Mouse (Mus musculus): ENCODE results near the gene Klc1. TPM values are rescaled to one million over a fixed set of nuclear protein-coding genes. Genes with fewer than 3 reads are reported as not detected.

Klc1 gene
- total RNA-seq, 1 experiment from 2014 or later, result 39.2 TPM

DNA sequence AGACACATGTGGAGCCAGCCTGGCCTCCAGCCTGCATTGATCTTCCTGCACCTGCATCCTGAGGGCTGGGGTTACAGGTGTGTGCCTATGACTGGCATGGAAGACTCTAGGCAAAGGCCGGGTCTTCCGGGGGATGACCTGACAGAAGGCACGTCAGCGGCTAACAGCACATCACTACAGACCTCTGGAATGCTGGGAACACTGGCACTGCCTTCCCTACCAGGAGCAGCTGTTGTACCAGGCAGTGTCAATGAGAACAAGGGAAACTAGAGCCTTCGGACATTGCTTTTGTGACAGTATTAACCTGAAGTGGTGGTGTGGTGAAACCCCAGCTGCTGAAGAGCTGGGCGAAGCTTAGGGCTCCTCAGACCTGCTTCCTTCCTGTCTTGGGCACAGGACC, 50.1 kb downstream of the Klc1 start:
- no peak for ATAC-seq (replicated peaks; ENCODE audit: low read depth, poor library complexity, severe bottlenecking)

DNA sequence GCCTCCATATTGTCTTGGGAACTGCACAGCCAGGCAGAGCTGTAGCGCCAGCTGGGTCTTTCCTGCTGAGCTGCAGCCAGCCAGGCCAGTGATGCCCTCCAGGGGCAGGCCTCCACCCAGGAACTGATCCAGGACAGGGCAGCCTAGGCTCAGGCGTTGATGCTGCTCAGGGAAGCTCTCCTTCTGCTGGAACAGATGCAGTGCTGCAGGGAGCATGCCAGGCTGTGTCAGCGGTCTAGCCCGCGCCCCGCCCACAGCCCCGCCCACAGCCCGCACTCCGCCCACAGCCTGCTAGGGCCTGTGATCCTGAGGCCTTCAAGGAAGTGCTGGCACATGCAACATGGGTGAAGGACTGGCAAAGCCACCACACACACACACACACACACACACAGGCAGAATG, 51.1 kb downstream of the Klc1 start:
- ATAC-seq (replicated peaks; ENCODE audit: low read depth, poor library complexity, severe bottlenecking), result peak; percentile 51

DNA sequence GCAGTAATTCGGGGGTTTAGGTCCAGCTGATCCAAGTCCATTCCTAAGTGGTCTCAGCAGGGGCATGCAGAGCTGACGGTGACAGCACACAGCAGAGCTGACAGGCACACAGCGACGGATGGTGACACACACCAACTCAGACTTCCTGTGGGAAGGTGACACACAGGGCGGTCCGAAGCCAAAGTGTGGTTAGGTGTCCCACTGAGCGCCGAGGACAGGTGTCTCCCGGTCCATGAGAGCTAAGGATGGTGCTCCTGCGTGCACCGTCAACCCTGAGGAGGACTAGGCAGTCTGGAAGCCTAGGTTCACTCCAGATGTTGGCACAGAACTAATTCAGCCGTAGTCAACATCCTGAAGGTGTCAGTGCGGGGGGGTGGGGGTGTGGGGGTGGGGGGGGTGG, 53.4 kb downstream of the Klc1 start:
- no peak for ATAC-seq (replicated peaks; ENCODE audit: low read depth, poor library complexity, severe bottlenecking)

DNA sequence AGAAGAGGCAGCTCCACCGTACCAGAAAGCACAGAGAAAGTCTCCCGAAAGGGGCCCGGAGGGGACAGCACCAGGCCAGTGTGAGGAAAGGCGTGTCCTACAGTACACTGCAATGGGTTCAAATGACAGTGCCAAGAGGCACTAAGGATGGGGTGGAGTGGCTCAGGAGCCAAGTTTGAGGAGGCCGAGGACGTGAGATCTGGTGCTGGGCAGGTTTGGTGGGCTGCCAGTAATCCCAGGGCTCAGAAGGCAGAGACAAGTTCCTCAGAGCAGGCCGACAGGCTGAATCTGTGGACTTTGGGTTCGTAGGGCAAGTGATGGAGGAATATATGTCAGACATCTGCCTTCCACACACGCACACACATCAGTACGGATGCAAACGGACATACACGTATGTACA, 54.0 kb downstream of the Klc1 start:
- ATAC-seq (replicated peaks; ENCODE audit: low read depth, poor library complexity, severe bottlenecking), result no peak

DNA sequence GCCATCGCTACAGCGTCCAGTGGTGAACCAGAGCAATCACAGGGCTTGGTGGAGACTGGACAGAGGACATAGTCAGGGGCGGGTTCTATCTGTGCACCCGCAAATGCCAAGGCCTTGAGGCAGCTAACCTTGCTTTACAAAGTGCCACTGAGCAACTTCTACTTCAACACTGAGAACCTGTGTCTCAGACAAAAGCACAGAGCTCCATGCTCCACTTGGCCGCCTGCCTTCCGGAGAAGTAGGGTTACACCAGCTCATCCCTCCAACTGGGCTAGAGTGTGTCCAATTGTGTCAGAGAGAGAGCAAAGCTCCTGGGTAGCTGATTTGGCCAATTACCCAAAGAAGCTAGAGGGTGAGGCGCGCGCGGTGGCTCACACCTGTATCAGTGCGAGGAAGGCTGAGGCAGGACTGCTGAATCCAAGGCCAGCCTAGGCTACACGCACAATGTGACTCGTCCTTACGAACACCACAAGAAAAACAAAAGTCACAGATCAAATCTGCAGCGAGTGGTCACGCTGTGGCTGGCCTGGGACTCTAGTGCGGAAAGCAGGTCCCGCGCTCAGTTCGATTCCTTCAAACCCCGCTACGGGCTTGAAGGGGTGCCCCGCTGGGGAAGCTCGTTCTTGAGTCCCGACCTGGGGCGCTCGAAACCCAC, 54.6 kb downstream of the Klc1 start:
- ATAC-seq (replicated peaks; ENCODE audit: low read depth, poor library complexity, severe bottlenecking), result peak; percentile 1; the same call in 1 of the 2 replicates

DNA sequence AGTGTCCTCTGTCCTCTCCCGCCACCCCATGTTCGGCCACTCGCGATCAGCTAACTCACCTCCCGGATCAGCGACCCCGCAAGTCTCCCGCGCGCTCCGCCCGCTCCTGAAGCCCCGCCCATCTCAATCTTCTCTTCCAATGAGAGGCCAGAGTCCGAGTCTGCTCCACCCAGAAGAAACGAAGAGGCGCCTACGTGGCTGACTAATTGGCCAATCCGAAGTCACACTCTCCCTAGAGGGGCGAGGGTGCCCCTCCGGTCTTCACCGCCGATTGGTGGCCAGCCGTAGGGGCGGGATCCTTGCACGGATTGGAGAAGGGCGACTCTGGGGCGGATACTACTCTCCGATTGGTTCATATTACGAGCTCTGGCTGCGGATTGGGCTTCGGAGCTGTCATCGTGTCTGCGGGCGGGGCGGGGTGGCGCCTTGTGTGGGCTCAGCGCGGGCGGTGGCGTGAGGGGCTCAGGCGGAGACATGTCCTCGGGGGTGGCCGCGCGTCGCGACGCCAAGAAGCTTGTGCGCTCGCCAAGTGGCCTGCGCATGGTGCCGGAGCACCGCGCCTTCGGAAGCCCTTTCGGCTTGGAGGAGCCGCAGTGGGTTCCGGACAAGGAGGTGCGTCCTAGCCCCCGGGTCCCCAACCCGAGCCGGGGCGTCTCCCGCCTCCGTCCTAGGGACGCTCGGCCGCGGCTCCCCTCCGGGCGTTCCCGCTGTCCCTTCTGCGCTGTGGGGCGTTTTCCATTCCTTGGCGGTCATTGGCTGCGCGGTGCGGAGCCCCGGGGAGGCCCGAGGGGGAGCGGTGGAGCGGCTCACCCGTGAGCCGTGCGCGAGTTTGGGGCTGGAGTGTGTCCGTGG, 55.3 kb downstream of the Klc1 start, which contains the start of the genes Xrcc3 and Zfyve21:
Gene Xrcc3 (minus strand): TSS at position 108 of the 852 bp plus-strand sequence.
Gene Zfyve21 (plus strand): TSS at position 405 of the 852 bp plus-strand sequence.
- peak; percentile 87 for ATAC-seq (replicated peaks; ENCODE audit: low read depth, poor library complexity, severe bottlenecking)

DNA sequence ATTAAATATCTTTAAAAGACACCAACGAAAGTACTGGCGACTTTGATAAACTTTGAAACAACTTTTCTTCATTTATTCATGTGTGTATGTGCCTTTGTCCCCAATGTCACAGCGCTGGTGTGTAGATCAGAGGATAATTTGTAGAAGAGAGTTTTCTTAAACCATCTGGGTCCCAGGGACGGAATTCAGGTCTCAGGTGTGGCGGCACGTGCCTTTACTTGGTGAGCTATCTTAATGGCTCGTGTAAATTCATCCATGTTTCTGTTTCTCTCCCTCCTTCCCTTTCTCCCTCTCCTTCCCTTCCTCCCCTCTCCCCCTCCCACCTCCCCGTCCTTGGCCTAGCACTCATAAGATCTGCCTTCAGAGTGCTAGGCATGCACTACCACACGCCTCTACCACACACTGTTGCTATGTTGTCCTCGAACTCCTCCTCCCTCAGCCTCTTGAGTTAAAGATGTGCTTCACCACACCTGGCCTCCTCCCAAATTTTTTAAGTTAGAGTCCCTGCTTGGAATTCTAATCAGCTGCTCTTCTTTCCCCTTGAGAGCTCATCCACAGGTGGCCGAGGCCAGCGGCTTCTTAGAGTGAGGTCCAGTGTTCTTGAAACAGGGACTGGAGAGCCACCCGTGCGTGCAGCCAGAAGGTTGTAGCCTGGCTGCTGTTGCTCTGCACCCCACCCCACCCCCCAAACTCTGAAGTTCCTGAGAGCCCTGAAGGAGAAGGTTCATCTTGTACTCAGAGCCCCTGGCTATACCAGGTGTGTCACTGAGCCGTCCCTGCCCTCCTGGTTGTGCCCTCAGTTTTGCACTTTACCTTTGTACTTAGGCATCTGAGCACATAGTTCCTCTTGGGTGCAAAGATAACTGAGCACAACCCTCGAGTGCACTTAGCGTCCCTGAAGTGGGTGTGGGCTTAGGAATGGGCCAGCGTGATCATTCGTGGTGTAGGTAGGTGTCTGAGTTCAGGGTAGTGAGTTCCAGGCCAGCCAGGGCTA, 56.4 kb downstream of the Klc1 start:
- ATAC-seq (replicated peaks; ENCODE audit: low read depth, poor library complexity, severe bottlenecking), result no peak

DNA sequence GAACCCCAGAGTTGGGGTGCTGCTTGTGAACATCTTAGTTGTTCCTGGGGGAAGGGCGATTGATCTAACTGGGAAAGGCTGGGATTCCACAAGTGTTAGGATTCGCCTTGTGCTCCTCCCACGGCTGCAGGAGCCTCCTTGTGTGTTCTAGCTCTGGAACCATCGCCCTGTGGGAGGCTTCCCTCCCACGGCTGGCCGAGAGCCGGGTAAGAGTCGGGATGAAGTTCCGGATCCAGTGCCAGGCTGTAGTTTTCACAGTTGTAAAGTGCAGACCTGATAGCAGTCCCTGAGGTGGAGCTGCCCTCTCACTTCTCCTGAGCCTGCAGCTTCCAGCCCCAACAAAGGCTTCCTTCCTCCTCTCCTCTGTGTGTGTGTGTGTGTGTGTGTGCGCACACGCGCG, 57.9 kb downstream of the Klc1 start:
- no peak for ATAC-seq (replicated peaks; ENCODE audit: low read depth, poor library complexity, severe bottlenecking)

DNA sequence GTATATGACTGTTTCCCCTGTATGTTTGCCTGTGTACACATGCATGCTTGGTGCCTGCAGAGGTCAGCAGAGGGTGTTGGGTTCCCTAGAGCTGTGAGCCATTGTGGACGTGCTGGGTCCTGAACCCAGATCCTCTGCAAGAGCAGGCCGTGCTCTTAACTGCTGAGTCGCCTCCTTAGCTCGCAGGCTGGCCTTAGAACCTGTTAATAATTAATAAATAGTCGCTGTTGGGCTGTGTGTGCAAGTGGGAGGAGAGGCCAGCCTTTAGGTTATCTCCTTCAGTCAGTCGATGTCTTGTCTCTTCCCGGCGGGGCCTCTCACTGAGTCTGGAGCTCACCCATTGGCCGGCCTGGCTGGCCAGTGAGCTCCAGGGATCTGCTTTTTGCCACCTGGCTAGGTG, 58.3 kb downstream of the Klc1 start:
- no peak for ATAC-seq (replicated peaks; ENCODE audit: low read depth, poor library complexity, severe bottlenecking)

DNA sequence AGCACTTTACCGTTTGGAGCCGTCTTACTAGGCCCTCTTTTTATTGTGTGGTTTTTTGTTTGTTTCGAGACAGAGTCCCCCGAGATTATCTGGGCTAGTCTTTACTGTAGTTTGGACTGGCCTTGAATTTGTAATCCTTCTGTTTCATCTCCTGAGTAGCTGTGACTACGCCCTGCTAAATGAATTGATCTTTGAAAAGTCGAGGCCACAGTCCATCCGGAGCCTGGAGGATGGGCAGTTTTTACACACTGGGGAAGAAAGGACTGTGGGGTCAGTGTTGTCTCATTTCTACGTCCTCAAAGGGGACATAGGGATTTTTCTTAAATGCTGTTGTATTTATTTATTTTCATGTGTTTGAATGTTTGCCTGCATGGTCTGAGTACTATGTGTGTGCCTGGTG, 59.3 kb downstream of the Klc1 start:
- ATAC-seq (replicated peaks; ENCODE audit: low read depth, poor library complexity, severe bottlenecking), result no peak

DNA sequence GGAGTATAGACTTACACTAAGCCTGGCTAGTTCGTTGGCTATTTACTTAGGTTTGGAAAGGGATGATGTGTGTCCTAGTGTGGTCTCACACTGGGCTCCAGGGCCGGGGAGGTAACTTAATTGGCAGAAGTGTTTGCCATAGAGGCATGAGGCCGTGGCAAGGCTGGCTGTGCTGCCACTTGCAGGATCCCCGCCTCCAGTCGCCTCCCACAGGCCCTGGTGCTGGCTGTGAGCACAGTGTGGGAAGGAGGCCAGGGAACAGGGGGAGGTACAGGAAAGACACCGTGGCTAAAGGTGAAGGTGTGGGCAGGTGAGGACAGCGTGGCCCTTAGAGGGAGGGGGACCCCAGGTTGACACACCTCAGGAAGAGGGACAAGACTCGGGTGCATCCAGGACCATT, 61.3 kb downstream of the Klc1 start:
- no peak for ATAC-seq (replicated peaks; ENCODE audit: low read depth, poor library complexity, severe bottlenecking)

DNA sequence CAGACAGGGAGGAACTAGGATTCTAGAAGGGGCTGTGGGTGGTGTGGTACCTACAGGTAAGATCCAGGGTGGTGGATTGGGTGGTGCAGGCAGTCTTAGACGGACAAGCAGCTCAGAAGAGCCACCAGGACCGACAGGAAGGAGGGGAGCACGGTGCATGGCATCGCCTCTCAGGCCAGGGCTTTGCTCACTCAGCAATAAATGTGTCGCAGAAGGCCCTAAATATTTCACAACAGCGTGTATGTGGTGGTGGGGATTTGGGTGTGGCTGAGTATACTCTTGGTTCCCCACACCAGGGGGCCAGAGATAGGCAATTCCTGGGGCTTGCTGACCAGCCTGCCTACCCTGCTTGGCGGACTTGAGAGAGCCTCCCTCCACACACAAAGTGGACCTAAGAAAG, 62.1 kb downstream of the Klc1 start:
- no peak for ATAC-seq (replicated peaks; ENCODE audit: low read depth, poor library complexity, severe bottlenecking)

DNA sequence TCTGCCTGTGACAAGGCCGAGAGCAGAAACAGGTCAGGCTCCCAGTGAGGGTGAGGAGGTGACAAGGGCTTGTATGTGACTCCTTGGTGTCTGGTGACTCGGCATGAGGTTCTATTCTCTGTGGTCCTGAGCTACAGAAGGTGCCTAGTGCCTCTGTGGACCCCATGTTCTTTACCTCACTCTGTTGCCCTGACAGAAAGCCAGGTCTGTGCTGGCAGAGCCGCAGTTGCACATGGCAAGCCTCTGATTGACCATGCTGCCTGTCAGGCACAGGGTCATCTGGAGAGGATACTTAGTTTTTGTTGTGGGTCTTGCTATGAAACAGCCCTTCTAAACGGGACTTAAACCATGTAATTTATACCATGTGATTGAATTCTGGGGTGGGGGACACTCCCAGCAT, 63.3 kb downstream of the Klc1 start:
- no peak for ATAC-seq (replicated peaks; ENCODE audit: low read depth, poor library complexity, severe bottlenecking)

DNA sequence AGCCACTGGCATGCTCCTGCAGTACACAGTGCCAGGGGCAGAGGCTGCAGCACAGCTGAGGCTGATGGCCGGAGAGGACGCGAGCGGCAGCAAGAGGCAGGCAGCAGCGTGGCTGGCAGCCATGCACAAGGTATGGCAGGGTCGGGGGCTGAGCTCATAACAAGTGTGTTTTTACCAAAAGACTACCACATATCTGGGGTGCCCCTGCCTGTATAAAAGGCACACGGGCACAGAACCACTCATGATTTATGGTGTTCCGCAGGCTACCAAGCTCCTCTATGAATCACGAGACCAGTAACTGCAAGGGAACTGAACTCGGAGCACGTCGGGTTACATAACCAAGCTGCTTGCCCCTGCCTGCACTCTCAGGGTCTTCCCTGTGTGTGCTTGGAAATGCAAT, 68.9 kb downstream of the Klc1 start:
- no peak for ATAC-seq (replicated peaks; ENCODE audit: low read depth, poor library complexity, severe bottlenecking)

DNA sequence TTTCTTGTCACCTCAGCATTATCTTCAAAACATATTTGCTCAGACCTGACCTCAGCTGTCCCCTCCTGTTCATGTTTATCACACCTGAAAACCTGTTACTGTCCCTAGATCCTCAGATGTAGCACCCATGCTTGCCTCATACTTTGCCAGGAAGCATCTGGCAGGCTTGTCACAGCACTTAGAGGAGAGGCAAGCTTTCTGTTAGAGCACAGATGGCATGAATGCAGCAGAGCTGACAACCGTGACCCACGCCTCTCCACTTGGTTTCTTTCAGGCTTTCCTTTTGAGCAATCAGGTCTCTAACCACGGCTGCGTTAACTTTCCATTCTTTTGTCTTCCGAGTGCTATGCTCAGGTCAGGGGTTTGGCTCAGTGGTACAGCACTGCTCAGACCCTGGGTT, 70.8 kb downstream of the Klc1 start:
- ATAC-seq (replicated peaks; ENCODE audit: low read depth, poor library complexity, severe bottlenecking), result no peak

DNA sequence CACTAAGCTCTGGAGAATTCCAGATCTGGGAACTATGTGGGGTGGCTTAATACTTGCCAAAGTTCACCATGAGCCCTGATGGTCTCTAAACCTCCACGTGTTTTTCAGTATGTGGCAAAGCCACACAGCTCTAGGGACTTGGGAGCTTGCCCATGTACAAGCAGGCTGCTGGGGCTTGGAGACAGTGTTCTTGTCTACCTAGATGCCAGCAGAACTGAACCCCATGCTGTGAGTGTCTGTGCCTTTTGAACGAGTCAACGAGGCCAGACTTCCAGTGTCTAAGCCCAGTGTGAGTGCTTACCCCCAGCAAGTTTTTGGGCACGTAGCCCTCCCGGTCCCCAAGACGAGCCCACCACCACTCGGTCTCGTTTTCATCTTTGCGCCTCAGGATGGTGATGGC, 71.3 kb downstream of the Klc1 start:
- ATAC-seq (replicated peaks; ENCODE audit: low read depth, poor library complexity, severe bottlenecking), result no peak

DNA sequence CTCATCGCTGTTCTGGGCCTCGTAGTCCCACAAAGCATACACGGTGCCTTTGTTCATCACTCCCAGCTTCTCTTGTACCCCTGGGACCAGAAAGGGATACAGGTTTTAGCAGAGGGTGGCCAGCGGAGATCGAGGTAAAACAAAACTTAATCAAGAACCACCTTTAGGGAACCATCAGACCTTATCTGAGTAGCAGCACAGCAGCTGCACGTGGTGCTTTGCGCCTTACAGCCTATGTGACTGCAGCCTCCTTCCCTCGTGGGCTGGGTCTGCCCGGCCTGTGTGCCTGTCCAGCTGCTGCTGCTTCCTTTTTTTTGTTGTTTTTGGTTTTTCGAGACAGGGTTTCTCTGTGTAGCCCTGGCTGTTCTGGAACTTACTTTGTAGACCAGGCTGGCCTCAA, 71.7 kb downstream of the Klc1 start:
- no peak for ATAC-seq (replicated peaks; ENCODE audit: low read depth, poor library complexity, severe bottlenecking)

DNA sequence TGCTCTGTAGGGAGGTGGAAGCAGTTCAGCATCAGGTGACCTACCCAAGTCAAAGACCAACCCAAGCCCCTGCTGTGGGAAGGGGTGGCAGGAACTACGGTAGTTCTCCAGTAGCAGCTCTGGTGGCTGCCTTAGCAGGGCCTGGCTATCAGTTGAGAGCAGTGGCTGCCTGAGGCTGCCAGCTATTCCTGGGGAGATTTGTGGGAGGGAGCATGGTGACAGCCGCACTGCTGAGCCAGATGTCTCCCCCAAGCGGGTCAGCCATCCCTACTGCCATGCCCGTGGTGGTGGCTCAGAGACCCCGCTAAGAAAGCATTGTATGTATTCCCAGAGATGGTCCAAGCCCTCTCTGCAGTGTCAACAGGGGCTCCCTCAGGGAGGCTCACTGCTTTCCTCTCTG, 74.0 kb downstream of the Klc1 start:
- no peak for ATAC-seq (replicated peaks; ENCODE audit: low read depth, poor library complexity, severe bottlenecking)

DNA sequence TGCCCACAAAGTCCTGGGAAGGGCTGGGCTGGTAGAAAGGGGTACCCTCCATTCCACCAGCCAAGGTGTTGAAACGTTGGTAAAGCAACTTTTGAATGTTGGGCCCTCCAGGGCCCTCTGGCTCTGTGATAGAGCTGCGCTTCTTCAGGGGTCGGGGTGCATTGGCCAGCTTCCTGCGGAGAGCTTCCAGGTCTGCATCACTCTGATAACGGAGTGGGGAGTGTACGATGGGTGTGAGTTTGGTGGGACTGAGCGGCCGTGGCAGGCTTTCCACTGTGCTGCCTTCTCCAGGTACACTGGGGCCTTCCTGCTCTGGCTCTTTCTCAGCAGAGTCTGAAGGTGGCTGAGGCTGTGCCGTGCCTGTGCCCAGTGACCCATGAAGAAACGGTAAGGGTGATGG, 74.8 kb downstream of the Klc1 start:
- ATAC-seq (replicated peaks; ENCODE audit: low read depth, poor library complexity, severe bottlenecking), result no peak

All from common myeloid progenitor, adult 5-6 weeks (primary cell).